Mouse (Mus musculus): ENCODE data around the gene Slc2a10.

- TF ChIP-seq GATA1 (IDR thresholded peaks at IDR 0.05; ENCODE audit: borderline replicate concordance, low read length) (no peak), FLI1 (IDR thresholded peaks at IDR 0.05; ENCODE audit: low read length) (no peak)
These were observed 11.7 kb downstream of the Slc2a10 start for GRCm38 (mm10) chr2:165515178-165515728.

Measured in megakaryocyte, embryonic 14.5 days (primary cell).